Mouse (Mus musculus) thymus, adult 2 months (tissue): ENCODE measurements around the gene Mtfr1l.

Experiments
- CTCF ChIP-seq: fragments of 200-500 bp; IDR thresholded peaks from 2 replicates; pipeline ENCODE4 v1.5.1; 2012; ENCODE audit warnings: mild to moderate bottlenecking, control low read depth, low read length, moderate library complexity, borderline replicate concordance; ENCODE audit not compliant: control insufficient read depth, poor library complexity, insufficient read depth; ENCODE audit errors: extremely low read depth
- POLR2A ChIP-seq: fragments of 200-500 bp; IDR thresholded peaks from 2 replicates; pipeline ENCODE4 v1.6.1; 2012; ENCODE audit warnings: mild to moderate bottlenecking, low read length, control low read depth, moderate library complexity; ENCODE audit not compliant: control insufficient read depth, poor library complexity, insufficient read depth; ENCODE audit errors: extremely low read depth

DNA sequence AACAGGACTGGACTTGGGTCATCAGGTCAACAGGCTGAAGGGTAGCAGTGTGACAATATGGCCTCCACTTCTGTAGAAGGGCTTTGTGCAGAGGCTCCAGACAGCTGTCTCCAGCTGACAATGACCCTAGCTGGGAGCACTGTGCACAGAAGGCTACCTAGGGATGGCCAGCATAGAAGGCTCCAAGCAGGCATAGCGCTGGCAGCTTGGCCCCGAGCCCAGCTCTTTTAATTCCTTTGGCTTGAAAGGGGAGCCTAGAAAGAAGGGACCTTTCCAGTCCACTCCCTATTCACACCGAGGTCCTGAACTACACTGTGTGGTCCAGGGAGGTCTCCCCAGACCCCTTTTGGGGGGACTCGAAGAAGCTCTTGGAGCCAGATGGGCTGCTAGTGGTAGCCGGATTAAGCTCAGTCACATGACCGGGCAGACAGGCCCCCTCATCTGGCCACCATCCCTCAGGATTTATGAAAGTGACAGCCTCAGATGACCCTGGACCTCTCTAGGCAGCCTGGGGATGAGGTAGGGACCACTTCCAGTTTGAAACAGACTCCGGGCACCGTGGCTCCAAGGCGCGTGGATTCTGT is 3.9 kb upstream of the Mtfr1l start:
- no peak for TF ChIP-seq POLR2A
- TF ChIP-seq CTCF, result no peak
